Mouse (Mus musculus) ES-Bruce4 (cell line): ENCODE measurements around the gene Foxp1.

Experiments
- CTCF ChIP-seq: IDR thresholded peaks from one replicate; pipeline ENCODE4 v1.8.1; 2011; ENCODE audit warnings: low read depth, low read length
- EP300 ChIP-seq: IDR thresholded peaks from 2 replicates; pipeline ENCODE4 v1.6.1; 2011; ENCODE audit warnings: low read depth, low read length; ENCODE audit not compliant: insufficient read depth

DNA sequence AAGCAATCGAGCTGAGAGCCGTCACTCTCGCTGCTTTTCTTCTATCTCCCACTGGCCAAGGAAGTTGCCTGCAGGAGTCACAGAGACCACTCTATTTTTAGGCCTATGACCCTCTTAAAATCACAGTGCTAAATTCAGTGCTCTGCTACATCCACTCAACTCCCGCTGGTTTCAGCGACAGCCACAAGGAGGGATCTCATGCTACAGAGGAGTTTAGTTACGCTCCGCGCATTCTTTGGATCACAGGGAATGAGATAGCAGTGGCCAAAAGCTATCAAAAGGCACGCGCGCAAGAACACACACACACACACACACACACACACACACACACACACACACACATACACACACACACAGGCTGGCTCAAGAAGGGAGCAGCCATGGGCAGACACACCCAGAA is 321.9 kb downstream of the Foxp1 start:
- TF ChIP-seq EP300: no peak
- no peak for TF ChIP-seq CTCF
